Mouse (Mus musculus) embryo, embryonic 11 days (tissue): ENCODE data around the gene Taok3.
"Not testable (repeated sequence)": the region's sequence is repeated elsewhere in the genome, so short reads cannot be mapped to it uniquely, and the experiment has no call there.

ENCODE experiments used
- DNase-seq: peaks from one replicate; pipeline ENCODE4 v3.0.0-alpha.2; 2015

The Taok3 gene

DNA sequence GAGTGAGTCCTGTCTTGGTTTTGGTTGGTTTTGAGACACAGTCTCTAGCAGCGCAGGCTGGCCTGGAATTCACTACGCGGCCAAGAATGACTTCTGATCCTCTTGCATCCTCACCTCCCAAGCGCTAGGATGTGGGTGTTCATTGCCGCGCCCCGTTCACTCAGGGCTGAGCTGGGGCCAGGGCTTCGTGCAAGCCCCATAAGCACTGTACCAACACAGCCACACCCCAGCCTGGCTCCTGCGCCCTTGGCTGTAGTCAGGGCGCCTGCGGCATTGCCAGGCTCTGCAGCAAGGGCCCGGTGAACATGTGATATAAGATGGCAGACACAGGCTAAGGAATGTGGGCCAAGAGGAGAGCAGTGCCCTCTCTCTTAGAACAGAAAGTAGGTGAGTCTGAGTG is 149.5 kb downstream of the Taok3 start:
- DNase-seq: no peak

- DNase-seq: no peak
Measured at GRCm38 (mm10) chr5:117271945-117272344, 152.0 kb downstream of the Taok3 start.

GRCm38 (mm10) chr5:117274817-117275216 is 154.9 kb downstream of the Taok3 start:
- peak; percentile 23 for DNase-seq

DNA sequence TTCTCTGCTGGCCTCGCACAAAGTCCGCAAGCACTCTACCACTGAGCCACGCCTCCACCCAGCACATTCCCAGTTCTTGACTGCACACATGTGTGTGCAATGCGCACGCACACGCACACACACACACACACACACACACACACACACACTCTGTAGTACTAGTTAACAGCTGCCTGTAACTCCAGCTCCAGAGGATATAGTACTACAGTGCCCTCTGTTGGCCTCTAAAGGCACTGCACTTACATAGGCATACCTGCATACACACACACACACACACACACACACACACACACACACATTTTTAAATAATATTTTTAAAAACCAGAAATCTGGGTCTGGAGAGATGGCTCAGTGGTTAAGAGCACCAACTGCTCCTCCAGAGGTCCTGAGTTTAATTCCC is 157.9 kb downstream of the Taok3 start:
- no peak for DNase-seq

- no peak for DNase-seq
Measured at GRCm38 (mm10) chr5:117278809-117279668, 159.1 kb downstream of the Taok3 start.

GRCm38 (mm10) chr5:117279669-117280050 is 159.7 kb downstream of the Taok3 start:
- no peak for DNase-seq

DNA sequence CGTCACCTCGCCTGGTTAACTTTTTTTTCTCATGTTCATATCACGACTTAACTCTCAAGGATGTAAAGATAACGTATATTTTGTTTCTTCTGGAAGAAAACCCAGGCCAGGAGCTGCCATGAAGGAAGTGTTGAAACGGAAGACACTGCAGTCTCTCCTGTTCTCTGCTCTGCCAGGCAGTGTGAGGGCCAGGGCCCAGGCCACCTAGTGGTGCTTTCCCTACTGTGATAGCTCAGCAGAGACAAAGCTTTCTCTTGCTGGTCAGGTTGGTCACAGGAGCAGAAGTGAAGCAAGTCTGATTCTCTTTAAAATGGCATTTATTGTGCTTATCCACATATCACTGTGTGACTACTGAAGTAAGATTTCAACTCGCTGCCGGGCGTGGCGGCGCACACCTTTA is 161.6 kb downstream of the Taok3 start:
- DNase-seq: no peak

- DNase-seq: no peak
Measured at GRCm38 (mm10) chr5:117282360-117282759, 162.4 kb downstream of the Taok3 start.

GRCm38 (mm10) chr5:117284029-117284428 is 164.1 kb downstream of the Taok3 start:
- DNase-seq: no peak

DNA sequence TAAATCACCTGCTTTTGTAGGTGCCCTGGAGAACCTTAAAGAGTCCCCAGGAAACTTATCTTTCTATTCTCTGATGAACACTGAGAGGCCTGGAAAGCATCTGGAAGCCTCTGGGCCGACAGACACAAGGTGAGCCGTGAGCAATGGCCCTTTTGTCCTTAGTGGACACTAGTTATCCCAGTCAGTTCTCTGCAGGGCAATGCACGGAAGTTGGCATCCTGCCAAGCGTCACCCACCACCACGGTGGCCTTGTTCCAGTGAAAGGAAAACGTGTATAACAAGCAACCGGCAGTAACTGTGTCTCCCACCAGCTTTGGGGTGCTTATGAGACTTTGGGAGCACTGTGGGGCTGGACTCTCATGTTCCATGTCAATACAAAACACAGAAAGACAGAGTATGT is 164.8 kb downstream of the Taok3 start:
- no peak for DNase-seq

DNA sequence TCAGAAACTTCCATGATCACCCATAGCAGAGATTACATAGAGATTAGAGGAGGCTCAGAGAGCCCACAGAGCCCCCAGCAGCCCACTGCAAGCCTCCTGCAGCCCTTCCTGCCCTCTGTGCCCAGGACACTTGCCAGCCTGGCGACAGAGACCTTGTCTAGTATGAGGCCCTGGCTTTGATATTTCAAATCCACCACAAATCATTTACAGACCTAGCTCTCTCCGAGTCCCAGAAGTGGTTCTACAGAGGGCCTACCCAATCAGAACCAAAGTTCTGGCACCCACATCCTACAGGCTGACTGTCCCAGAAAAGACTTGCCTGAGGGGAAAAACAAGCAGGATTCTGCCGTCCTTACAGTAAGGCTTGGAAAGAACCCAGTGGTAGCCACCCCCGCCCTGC is 165.3 kb downstream of the Taok3 start:
- no peak for DNase-seq

GRCm38 (mm10) chr5:117286286-117286685 is 166.4 kb downstream of the Taok3 start:
- no peak for DNase-seq

- DNase-seq: peak; percentile 99
Measured at GRCm38 (mm10) chr5:117286831-117287822, 167.2 kb downstream of the Taok3 start, which contains the start of gene Pebp1. Gene Pebp1 (minus strand): TSS chr5:117287625.

GRCm38 (mm10) chr5:117289646-117290045 is 169.7 kb downstream of the Taok3 start:
- DNase-seq: no peak

- DNase-seq: no peak
Measured at GRCm38 (mm10) chr5:117290081-117290480, 170.2 kb downstream of the Taok3 start.

DNA sequence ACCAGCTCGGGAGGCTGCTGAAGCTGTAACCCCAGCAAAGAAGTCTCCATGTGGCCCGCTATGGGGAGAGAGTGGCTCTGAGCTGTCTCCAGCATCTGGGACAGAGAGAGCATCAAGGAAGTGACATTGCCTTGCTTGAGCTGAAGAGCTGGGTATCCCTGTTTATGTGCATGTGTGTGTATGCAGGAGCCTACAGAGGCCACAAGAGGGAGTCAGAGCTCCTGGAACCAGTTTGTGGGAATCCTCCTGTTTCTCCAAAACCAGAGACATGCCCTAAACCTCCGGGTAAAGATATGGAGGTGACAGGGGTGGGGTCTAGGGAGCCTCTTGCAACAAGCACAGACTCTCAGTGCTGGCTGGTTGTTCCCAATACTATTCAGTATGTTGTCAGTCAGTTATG is 171.4 kb downstream of the Taok3 start:
- DNase-seq: no peak

DNA sequence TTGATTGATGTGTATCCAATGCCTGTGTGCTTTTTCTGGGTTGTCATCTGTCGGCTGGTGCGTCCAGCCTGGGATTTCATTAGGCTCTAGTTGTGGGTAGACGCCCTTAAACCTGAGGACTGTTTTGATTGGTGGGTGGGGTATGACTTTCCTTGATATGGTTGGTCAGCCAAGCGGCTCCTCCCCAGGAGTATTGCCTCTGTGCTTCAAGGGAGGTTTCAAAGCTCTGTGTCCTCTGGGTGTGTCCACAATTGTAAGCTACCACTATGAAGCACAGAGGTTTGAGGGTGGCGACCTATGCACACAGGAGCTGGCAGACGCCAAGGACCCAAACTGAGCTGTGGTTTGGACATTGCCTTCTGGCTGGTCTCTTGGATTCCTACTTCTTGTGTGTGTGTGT is 172.6 kb downstream of the Taok3 start:
- no peak for DNase-seq

DNA sequence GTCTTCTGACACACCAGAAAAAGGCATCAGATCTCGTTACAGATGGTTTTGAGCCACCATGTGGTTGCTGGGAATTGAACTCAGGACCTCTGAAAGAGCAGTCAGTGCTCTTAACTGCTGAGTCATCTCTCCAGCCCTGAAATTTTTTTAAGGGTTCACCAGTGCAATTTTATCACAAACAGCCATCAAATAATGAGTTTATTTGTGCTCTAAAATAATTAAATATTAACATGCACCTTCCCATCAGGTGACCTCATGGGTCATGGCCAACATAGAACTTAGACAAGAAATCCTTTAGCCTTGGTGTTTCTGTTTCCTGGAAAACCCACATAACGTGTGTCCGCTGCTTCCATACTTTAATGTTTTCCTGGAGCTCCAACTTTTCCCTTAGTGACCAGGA is 173.8 kb downstream of the Taok3 start:
- DNase-seq: not testable (repeated sequence)

DNA sequence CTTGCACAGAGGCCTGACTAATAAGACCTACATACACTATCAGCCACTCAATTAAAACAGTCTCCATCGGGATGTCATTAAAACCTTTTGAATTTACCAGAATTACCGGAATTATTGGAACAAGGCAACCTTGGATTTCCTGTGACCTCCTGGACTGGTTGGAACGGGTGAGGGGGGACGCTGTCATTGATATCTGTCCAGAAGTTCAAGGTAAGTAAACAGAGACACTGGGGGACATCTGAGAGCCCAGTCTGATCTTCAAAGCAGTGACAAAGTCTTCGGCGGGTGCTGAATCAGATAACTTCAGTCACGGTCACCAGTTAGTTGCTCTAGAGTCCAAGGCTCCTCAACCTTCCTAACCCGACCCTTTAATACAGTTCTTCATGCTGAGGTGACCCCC is 175.1 kb downstream of the Taok3 start:
- DNase-seq: no peak

- DNase-seq: no peak
Measured at GRCm38 (mm10) chr5:117302899-117303298, 183.0 kb downstream of the Taok3 start.

DNA sequence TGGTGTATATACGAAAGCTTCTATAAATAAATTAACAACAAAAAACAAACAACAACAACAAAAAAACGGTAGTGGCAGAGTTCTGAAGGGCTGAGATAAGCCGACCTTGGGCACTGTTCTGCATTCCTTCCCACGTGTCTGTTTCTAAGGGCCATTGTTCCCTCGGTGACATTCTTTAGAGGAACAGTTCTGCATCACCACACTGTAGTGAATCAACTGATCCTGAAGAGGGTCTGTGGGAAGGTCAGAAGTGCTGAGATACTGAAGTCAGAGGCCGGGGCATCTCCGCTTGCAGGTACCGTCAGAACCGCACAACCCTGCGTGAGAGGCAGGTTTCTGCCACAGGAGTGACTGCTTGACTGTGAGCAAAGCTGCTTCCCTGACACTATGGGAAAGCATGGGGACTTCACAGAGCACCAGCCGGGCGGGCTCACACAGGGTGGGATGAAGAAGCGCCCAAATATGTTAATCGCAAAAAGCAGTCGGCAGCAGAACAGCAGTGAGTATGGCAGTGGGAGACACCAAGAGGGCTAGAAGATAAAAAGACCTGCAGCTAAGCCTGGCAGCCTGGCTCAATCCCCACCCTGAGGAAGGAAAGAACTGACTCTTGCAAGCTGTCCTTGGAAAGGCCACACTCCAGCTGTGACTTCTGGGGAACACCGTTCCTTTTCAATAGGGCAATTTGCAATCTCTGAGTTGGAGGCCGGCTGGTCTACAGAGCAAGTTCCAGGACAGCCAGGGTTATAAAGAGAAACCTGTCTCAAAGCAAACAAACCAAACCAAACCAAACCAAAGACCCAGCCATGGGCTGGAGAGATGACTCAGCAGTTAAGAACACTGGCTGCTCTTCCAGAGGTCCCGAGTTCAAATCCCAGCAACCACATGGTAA is 184.0 kb downstream of the Taok3 start:
- DNase-seq: no peak

DNA sequence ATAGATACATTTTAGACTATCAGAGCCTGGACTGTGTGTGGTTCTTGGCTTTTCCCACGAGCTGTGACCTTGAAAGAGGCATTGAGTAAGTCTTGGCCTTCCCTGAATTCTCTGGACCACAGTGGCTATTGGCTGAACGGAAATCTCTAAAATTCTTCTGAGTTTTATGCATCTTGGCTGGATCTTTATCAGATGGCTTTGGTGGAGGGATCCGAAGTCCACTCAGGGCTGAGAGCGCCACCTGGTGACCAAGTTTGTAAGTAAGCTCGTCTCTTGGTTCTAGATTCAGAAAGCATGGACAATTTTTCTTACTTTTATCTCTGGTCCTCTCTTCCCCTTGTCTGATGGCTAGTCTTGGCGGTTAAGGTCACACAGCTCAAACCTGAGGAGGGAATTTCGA is 185.0 kb downstream of the Taok3 start:
- peak; percentile 80 for DNase-seq

DNA sequence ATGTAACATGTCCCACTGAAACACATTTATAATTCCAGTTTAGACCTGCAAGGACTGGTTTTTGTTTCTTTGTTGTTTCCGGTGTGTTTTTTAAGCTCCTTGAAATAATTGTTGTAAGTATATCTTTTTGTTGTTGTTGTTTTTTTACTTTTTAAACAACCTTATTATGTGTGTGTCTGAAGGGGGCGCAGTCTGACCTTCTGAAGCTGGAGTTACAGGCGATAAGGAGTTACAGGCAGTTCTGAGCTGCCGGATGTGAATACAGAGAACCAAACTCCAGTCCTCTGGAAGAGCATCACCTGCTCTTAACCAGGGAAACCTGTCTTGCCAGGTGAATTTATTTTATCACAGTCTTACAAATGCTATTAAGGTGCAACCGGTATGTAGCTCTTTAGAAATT is 185.8 kb downstream of the Taok3 start:
- DNase-seq: no peak
